Mouse (Mus musculus): ENCODE data around the gene Gm45140.
"Not testable (repeated sequence)": the region's sequence is repeated elsewhere in the genome, so short reads cannot be mapped to it uniquely, and the experiment has no call there.

Gm45140 gene

GRCm38 (mm10) chr6:87774466-87774865, 61.1 kb downstream of the Gm45140 start:
- no peak for DNase-seq

GRCm38 (mm10) chr6:87770626-87771025, 65.0 kb downstream of the Gm45140 start:
- no peak for DNase-seq

- DNase-seq = not testable (repeated sequence)
Measured at GRCm38 (mm10) chr6:87764296-87764695, 71.3 kb downstream of the Gm45140 start.

- DNase-seq = no peak
Measured at GRCm38 (mm10) chr6:87763376-87764280, 72.0 kb downstream of the Gm45140 start.

- no peak for DNase-seq
Measured at GRCm38 (mm10) chr6:87762161-87762560, 73.4 kb downstream of the Gm45140 start.

- no peak for DNase-seq
Measured at GRCm38 (mm10) chr6:87759850-87760249, 75.7 kb downstream of the Gm45140 start.

GRCm38 (mm10) chr6:87759404-87759803, 76.2 kb downstream of the Gm45140 start:
- no peak for DNase-seq

GRCm38 (mm10) chr6:87756896-87757295, 78.7 kb downstream of the Gm45140 start:
- DNase-seq = no peak

GRCm38 (mm10) chr6:87755196-87755595, 80.4 kb downstream of the Gm45140 start:
- no peak for DNase-seq

- no peak for DNase-seq
Measured at GRCm38 (mm10) chr6:87751574-87751973, 84.0 kb downstream of the Gm45140 start.

- DNase-seq = no peak
Measured at GRCm38 (mm10) chr6:87750184-87750910, 85.2 kb downstream of the Gm45140 start.

GRCm38 (mm10) chr6:87748531-87748930, 87.1 kb downstream of the Gm45140 start:
- DNase-seq = no peak

GRCm38 (mm10) chr6:87748078-87748477, 87.5 kb downstream of the Gm45140 start:
- no peak for DNase-seq

GRCm38 (mm10) chr6:87746849-87747248, 88.7 kb downstream of the Gm45140 start:
- no peak for DNase-seq

- no peak for DNase-seq
Measured at GRCm38 (mm10) chr6:87746059-87746458, 89.5 kb downstream of the Gm45140 start.

- DNase-seq = no peak
Measured at GRCm38 (mm10) chr6:87745301-87745700, 90.3 kb downstream of the Gm45140 start.

GRCm38 (mm10) chr6:87744632-87745031, 91.0 kb downstream of the Gm45140 start:
- DNase-seq = no peak

- no peak for DNase-seq
Measured at GRCm38 (mm10) chr6:87743281-87743680, 92.3 kb downstream of the Gm45140 start.

GRCm38 (mm10) chr6:87742804-87743203, 92.8 kb downstream of the Gm45140 start:
- no peak for DNase-seq

GRCm38 (mm10) chr6:87741978-87742377, 93.6 kb downstream of the Gm45140 start:
- DNase-seq = no peak

- no peak for DNase-seq
Measured at GRCm38 (mm10) chr6:87740496-87740895, 95.1 kb downstream of the Gm45140 start.

GRCm38 (mm10) chr6:87739898-87740297, 95.7 kb downstream of the Gm45140 start:
- no peak for DNase-seq

All from thymus, adult 18-20 months (tissue).